Mouse (Mus musculus) midbrain, embryonic 13.5 days (tissue): Measurements from ENCODE around the gene Acta2. TPM values are rescaled to one million over a fixed set of nuclear protein-coding genes. Genes with fewer than 3 reads are reported as not detected.

Experiments used
- ATAC-seq: fragments of 200-750 bp; cut with Nextera tagmentation; 2 replicates; pipeline ENCODE4 v1.8.0; 2017; ENCODE audit warnings: mild to moderate bottlenecking, moderate TSS enrichment, moderate library complexity
- H3K27ac ChIP-seq: fragments of 300-500 bp; sonication (generic); 2 replicates; pipeline ENCODE4 v1.5.1; 2015; ENCODE audit warnings: inconsistent platforms, mild to moderate bottlenecking, moderate library complexity
- H3K27me3 ChIP-seq: fragments of 300-500 bp; sonication (generic); 2 replicates; pipeline ENCODE4 v1.6.1; 2015; ENCODE audit warnings: mild to moderate bottlenecking, inconsistent platforms
- H3K36me3 ChIP-seq: fragments of 300-500 bp; sonication (generic); 2 replicates; pipeline ENCODE4 v1.6.1; 2015; ENCODE audit warnings: mild to moderate bottlenecking, inconsistent platforms
- H3K4me1 ChIP-seq: fragments of 300-500 bp; sonication (generic); replicated peaks from 2 replicates; pipeline ENCODE4 v1.6.1; 2015; ENCODE audit warnings: inconsistent platforms
- H3K4me2 ChIP-seq: fragments of 300-500 bp; sonication (generic); replicated peaks from 2 replicates; pipeline ENCODE4 v1.6.1; 2015; ENCODE audit warnings: moderate library complexity, mild to moderate bottlenecking, inconsistent platforms
- H3K4me3 ChIP-seq: fragments of 300-500 bp; sonication (generic); replicated peaks from 2 replicates; pipeline ENCODE4 v1.5.1; 2015; ENCODE audit warnings: mild to moderate bottlenecking, inconsistent platforms
- H3K9ac ChIP-seq: fragments of 300-500 bp; sonication (generic); replicated peaks from 2 replicates; pipeline ENCODE4 v1.6.1; 2015; ENCODE audit warnings: mild to moderate bottlenecking, inconsistent platforms
- H3K9me3 ChIP-seq: fragments of 300-500 bp; sonication (generic); 2 replicates; pipeline ENCODE4 v1.6.1; 2016; ENCODE audit warnings: mild to moderate bottlenecking, inconsistent platforms
- WGBS: fragments of 180-500 bp; shearing (Covaris S2); methylation state at CpG from one replicate; pipeline ENCODE4 v1.1.7; 2015; 5-methylcytosine and 5-hydroxymethylcytosine counted together
- polyA plus RNA-seq: library from polyadenylated mRNA; unstranded; fragments of >200 nt; fragmentation: Nextera tagmentation; extraction: Ambion mirVana; gene quantifications from 2 replicates; pipeline ENCODE4 v1.2.1, GENCODE M21; 2015

Acta2 gene
- polyA plus RNA-seq, 1 experiment from 2014 or later: 15.2 TPM

DNA sequence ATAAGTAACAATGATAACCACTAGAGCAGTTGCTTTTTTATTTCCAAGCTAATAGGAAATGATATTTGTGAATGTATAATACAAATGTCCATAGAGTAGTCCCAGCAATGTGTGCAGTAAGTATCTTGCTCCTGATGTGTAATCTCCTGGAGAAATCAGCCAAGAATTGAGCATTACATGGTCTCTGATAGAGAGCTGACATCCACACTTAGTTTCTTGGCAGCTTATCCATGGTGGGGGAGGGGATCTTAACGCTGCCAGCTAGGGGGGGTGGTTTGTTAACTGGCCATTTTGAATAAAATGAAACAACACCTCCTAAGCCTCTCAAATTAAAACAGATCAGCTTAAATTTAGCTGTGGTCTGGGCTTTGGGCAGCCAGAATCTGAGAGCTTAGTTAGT lies 13.6 kb upstream of the Acta2 start:
- no peak for ATAC-seq
- no peaks in the 10 kb centered on the region for H3K9me3 ChIP-seq
- 43% methylated on average over 1 of the region's 1 CpGs for WGBS
- no peak overlapping the region for H3K4me3 ChIP-seq
- no peak overlapping the region for H3K27ac ChIP-seq
- H3K36me3 ChIP-seq: no peaks in the 10 kb centered on the region
- H3K27me3 ChIP-seq: no peaks in the 10 kb centered on the region
- H3K4me2 ChIP-seq: no peak overlapping the region
- no peak overlapping the region for H3K9ac ChIP-seq
- no peaks in the 10 kb centered on the region for H3K4me1 ChIP-seq

DNA sequence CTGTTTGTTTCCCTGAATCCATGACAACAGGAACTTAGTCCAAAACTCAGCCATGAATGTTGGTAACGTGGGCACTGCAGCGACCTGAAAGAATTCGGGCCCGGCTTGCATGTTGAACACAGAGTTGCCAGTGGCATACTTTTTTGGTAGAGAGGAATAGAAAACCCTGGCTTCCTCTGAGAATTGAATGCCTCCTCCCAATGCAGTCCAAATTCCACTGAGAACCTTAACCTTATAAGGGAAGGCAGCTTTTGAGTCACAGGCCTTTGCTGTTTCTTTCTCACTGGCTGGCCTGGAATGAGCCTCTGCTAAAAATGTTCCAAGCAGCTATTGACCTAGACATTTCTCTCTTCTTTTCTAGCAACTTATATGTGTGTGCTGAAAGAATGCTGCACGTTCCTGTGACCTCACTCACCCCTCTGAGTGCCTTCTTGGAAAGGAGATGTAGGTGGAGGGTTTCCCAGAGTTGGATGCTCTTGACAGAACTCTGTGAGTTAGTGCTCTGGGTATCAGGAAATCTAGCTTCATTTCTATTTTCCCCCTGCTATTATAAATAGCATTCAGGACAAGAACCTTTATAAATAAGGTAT lies 10.3 kb upstream of the Acta2 start:
- no peaks in the 10 kb centered on the region for H3K27me3 ChIP-seq
- WGBS: 76% methylated on average over 5 of the region's 5 CpGs
- H3K4me1 ChIP-seq: no peaks in the 10 kb centered on the region
- no peaks in the 10 kb centered on the region for H3K36me3 ChIP-seq
- H3K27ac ChIP-seq: no peak overlapping the region
- no peak overlapping the region for H3K4me2 ChIP-seq
- no peak overlapping the region for H3K4me3 ChIP-seq
- no peaks in the 10 kb centered on the region for H3K9me3 ChIP-seq
- H3K9ac ChIP-seq: no peak overlapping the region
- no peak for ATAC-seq

GRCm38 (mm10) chr19:34262273-34262974 lies 7.0 kb upstream of the Acta2 start:
- H3K9ac ChIP-seq: no peak overlapping the region
- H3K36me3 ChIP-seq: no peaks in the 10 kb centered on the region
- H3K4me2 ChIP-seq: no peak overlapping the region
- 83% methylated on average over 2 of the region's 2 CpGs for WGBS
- no peak for ATAC-seq
- no peaks in the 10 kb centered on the region for H3K27me3 ChIP-seq
- no peaks in the 10 kb centered on the region for H3K4me1 ChIP-seq
- no peak overlapping the region for H3K27ac ChIP-seq
- no peaks in the 10 kb centered on the region for H3K9me3 ChIP-seq
- no peak overlapping the region for H3K4me3 ChIP-seq

GRCm38 (mm10) chr19:34256936-34257335 lies 1.5 kb upstream of the Acta2 start:
- Histone ChIP-seq H3K9me3 (no peaks in the 10 kb centered on the region), H3K27me3 (no peaks in the 10 kb centered on the region), H3K4me1 (0 out of 2 replicates have a peak, but pooled peaks cover 2% of the 10 kb centered on the region), H3K4me2 (no peak overlapping the region), H3K36me3 (no peaks in the 10 kb centered on the region), H3K9ac (no peak overlapping the region), H3K27ac (no peak overlapping the region), H3K4me3 (no peak overlapping the region)
- WGBS: 95% methylated on average over 2 of the region's 2 CpGs
- ATAC-seq: no peak

DNA sequence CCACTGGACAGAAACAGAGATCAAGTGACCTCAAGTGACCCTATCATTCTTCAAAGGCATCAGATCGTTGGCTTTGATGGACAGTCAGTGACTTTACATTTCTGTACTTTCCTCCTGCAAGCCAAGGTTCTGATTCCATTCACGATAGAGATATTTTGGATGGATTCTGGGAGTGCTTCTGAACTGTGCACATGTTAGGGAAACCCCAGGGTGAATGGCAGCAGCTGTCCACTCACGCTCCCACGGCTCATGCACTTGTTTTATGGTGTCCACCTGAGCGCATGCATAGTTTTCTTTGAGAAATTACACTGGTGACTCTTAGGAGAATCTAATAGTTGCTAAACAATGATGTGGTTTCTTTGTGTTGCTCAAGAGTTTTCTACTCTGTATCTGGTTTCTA lies 759 bp upstream of the Acta2 start:
- 0 out of 2 replicates have a peak, but pooled peaks cover 2% of the 10 kb centered on the region for H3K4me1 ChIP-seq
- H3K27ac ChIP-seq: no peak overlapping the region
- H3K9ac ChIP-seq: no peak overlapping the region
- H3K4me2 ChIP-seq: no peak overlapping the region
- 85% methylated on average over 5 of the region's 5 CpGs for WGBS
- ATAC-seq: no peak
- H3K27me3 ChIP-seq: no peaks in the 10 kb centered on the region
- H3K36me3 ChIP-seq: no peaks in the 10 kb centered on the region
- H3K9me3 ChIP-seq: no peaks in the 10 kb centered on the region
- no peak overlapping the region for H3K4me3 ChIP-seq

- Histone ChIP-seq H3K9me3 (no peaks in the 10 kb centered on the region), H3K4me2 (no peak overlapping the region), H3K27ac (no peak overlapping the region), H3K36me3 (no peaks in the 10 kb centered on the region), H3K4me3 (no peak overlapping the region), H3K4me1 (0 out of 2 replicates have a peak, but pooled peaks cover 2% of the 10 kb centered on the region), H3K27me3 (no peaks in the 10 kb centered on the region), H3K9ac (no peak overlapping the region)
- WGBS: 55% methylated on average over 14 of the region's 14 CpGs
- no peak for ATAC-seq
These were observed 1.1 kb downstream of the Acta2 start for GRCm38 (mm10) chr19:34254101-34254879.

DNA sequence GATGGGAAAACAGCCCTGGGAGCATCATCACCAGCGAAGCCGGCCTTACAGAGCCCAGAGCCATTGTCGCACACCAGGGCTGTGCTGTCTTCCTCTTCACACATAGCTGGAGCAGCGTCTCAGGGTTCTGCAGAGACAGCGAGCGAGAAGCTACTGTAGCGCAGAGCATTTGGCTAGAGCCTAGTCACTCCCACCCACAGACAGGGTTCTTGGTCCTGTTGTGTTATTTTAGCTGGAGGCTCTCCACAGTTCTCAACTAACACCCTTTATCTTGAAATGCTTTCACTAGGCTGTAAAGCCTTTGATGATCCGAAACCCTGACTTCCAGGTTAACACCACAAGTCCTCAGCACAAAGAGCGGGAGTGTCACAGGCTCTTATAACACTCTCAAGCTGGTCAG lies 2.9 kb downstream of the Acta2 start:
- WGBS: 80% methylated on average over 9 of the region's 9 CpGs
- no peak overlapping the region for H3K4me2 ChIP-seq
- no peak overlapping the region for H3K9ac ChIP-seq
- no peaks in the 10 kb centered on the region for H3K27me3 ChIP-seq
- no peaks in the 10 kb centered on the region for H3K9me3 ChIP-seq
- no peaks in the 10 kb centered on the region for H3K36me3 ChIP-seq
- no peak overlapping the region for H3K4me3 ChIP-seq
- H3K27ac ChIP-seq: no peak overlapping the region
- ATAC-seq: no peak
- 0 out of 2 replicates have a peak, but pooled peaks cover 2% of the 10 kb centered on the region for H3K4me1 ChIP-seq

GRCm38 (mm10) chr19:34251900-34252299 lies 3.5 kb downstream of the Acta2 start:
- Histone ChIP-seq H3K9me3 (no peaks in the 10 kb centered on the region), H3K4me1 (0 out of 2 replicates have a peak, but pooled peaks cover 2% of the 10 kb centered on the region), H3K9ac (no peak overlapping the region), H3K4me3 (no peak overlapping the region), H3K4me2 (no peak overlapping the region), H3K27me3 (no peaks in the 10 kb centered on the region), H3K27ac (no peak overlapping the region), H3K36me3 (no peaks in the 10 kb centered on the region)
- WGBS: 87% methylated on average over 2 of the region's 2 CpGs
- no peak for ATAC-seq

GRCm38 (mm10) chr19:34250621-34251020 lies 4.8 kb downstream of the Acta2 start:
- Histone ChIP-seq H3K9ac (no peak overlapping the region), H3K36me3 (no peaks in the 10 kb centered on the region), H3K27ac (no peak overlapping the region), H3K9me3 (no peaks in the 10 kb centered on the region), H3K4me2 (no peak overlapping the region), H3K27me3 (no peaks in the 10 kb centered on the region), H3K4me1 (0 out of 2 replicates have a peak, but pooled peaks cover 2% of the 10 kb centered on the region), H3K4me3 (no peak overlapping the region)
- WGBS: 85% methylated on average over 4 of the region's 4 CpGs
- ATAC-seq: no peak

DNA sequence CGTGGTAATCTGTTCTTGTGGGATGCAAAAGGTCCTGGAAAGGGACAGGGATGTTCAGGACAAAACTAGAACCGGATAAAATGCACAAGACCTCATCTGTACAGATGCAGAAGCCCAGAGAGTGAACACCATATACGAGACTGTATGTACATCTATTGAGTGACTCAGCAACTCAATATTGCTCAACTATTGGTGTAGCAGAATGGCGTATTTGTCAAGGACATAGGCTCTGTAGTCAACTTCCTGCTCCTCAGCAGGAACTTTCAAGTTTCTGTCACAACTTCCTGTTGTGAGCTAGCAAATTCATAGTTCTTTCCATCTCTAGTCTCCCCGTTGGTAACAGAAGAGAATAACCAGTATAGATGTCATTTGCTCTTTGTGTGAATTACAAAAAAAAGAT lies 6.8 kb downstream of the Acta2 start:
- no peaks in the 10 kb centered on the region for H3K4me1 ChIP-seq
- H3K27me3 ChIP-seq: no peaks in the 10 kb centered on the region
- no peaks in the 10 kb centered on the region for H3K36me3 ChIP-seq
- H3K27ac ChIP-seq: no peak overlapping the region
- no peak overlapping the region for H3K4me2 ChIP-seq
- 89% methylated on average over 5 of the region's 5 CpGs for WGBS
- no peak overlapping the region for H3K4me3 ChIP-seq
- no peaks in the 10 kb centered on the region for H3K9me3 ChIP-seq
- H3K9ac ChIP-seq: no peak overlapping the region
- no peak for ATAC-seq

- Histone ChIP-seq H3K4me2 (no peak overlapping the region), H3K9me3 (no peaks in the 10 kb centered on the region), H3K9ac (no peak overlapping the region), H3K4me3 (no peak overlapping the region), H3K27me3 (no peaks in the 10 kb centered on the region), H3K4me1 (no peaks in the 10 kb centered on the region), H3K27ac (no peak overlapping the region), H3K36me3 (no peaks in the 10 kb centered on the region)
- 18% methylated on average over 6 of the region's 6 CpGs for WGBS
- ATAC-seq: peak; percentile 75
These were observed 11.3 kb downstream of the Acta2 start for GRCm38 (mm10) chr19:34244056-34244455.

- Histone ChIP-seq H3K27me3 (no peaks in the 10 kb centered on the region), H3K4me2 (no peak overlapping the region), H3K36me3 (no peaks in the 10 kb centered on the region), H3K4me1 (no peaks in the 10 kb centered on the region), H3K4me3 (no peak overlapping the region), H3K9me3 (no peaks in the 10 kb centered on the region), H3K9ac (no peak overlapping the region), H3K27ac (no peak overlapping the region)
- no peak for ATAC-seq
These were observed 12.5 kb downstream of the Acta2 start for GRCm38 (mm10) chr19:34242925-34243324.
